Mouse (Mus musculus): Measurements from ENCODE around the gene Cdc26.

- TF ChIP-seq CTCF (IDR thresholded peaks at IDR 0.05; ENCODE audit: insufficient read depth, low read depth, low read length) (no peak), POLR2A (IDR thresholded peaks at IDR 0.05; ENCODE audit: insufficient read depth, low read depth, low read length) (no peak)
Measured at GRCm38 (mm10) chr4:62383207-62383606, 25.2 kb downstream of the Cdc26 start.
